ENCODE assay signal across 35 mouse cellular contexts in the genomic region with DNA sequence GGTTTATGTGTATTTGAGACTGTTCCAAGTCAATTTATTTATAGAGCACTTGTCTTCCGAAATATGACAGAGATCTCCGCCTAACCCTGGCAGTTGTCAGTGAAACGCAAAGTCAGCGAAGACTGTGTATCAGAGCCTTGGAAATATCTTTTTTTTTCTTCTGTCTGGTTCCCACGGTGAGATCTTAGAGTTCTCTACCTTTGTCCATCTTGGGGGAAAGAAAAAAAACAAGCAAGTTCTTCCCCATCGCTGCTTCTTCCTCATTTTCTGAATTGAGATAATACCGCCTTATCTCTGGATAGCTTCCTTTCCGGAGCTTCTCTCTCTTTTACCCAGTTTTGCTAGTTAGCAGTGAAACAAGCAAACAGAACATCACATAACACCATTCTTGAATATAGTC. TPM values are rescaled to one million over a fixed set of nuclear protein-coding genes. Genes with fewer than 3 reads are reported as not detected.
DNase-seq lines count a peak whose midpoint lies in the region; ATAC-seq and TF ChIP-seq lines count a peak whose summit lies in the region.
"Had no signal": no experiment of that assay in that cellular context is flagged by ENCODE, and none has a peak within 500 bp of the region (broad histone marks: within the 10 kb centered on the region; RNA-seq: fewer than 3 reads in every experiment).

No protein-coding gene starts in this region.

- H3K4me2 ChIP-seq in liver, embryonic 14.5 days (ENCODE audit: low read depth), result peak overlapping the region; percentile 42
- H3K4me2 ChIP-seq in liver, postnatal 0 days (ENCODE audit: low read depth, low read length), result peak overlapping the region; percentile 23; the same call in 1 of the 2 replicates
- H3K4me2 ChIP-seq in hindbrain, embryonic 11.5 days (replicated peaks; ENCODE audit: low read depth, low read length), result no peak overlapping the region
- H3K4me2 ChIP-seq: embryonic facial prominence, embryonic 13.5 days; forebrain, embryonic 13.5 days; heart, embryonic 11.5 days; hindbrain, embryonic 14.5 days had no signal

- 0 out of 2 replicates have a peak, but pooled peaks have one; percentile 1 for ATAC-seq in common myeloid progenitor, adult 5-6 weeks (replicated peaks; ENCODE audit: low read depth, poor library complexity, severe bottlenecking)
- ATAC-seq in liver, embryonic 14.5 days (ENCODE audit: insufficient read depth), result no peak
- ATAC-seq in liver, postnatal 0 days, result no peak
- ATAC-seq in hindbrain, embryonic 11.5 days (ENCODE audit: low FRiP score), result no peak
- ATAC-seq: forebrain, embryonic 13.5 days; forebrain, embryonic 16.5 days; hindbrain, postnatal 0 days; inflammation-experienced regulatory T-cells, adult 6 months; intestine, embryonic 16.5 days had no signal

- DNase-seq in MEL (ENCODE audit: low read depth, low spot score), result peak; percentile 87
- no peak for DNase-seq in liver, embryonic 14.5 days (ENCODE audit: low read depth in 3 of 3, low spot score in 3 of 3)
- DNase-seq in liver, postnatal 0 days, result no peak
- no peak for DNase-seq in hindbrain, embryonic 11.5 days (ENCODE audit: low spot score)
- no peak for DNase-seq in cerebellum, adult 9-11 months
- no peak for DNase-seq in retina, embryonic 14.5 days (ENCODE audit: low spot score)
- DNase-seq: adrenal gland, adult 2 months; adrenal gland, postnatal 14 days; cerebellum, adult 11-12 months; cerebellum, adult 8-10 months; cerebellum, postnatal 25 days; embryo, embryonic 11 days; gastrocnemius, postnatal 10 days; gastrocnemius, postnatal 36 days; heart, adult 2 months; heart, postnatal 36 days had no signal

- peak overlapping the region; percentile 92 for H3K27ac ChIP-seq in MEL (ENCODE audit: control insufficient read depth, low read depth, low read length)
- H3K27ac ChIP-seq in liver, embryonic 14.5 days, result no peak overlapping the region
- H3K27ac ChIP-seq in liver, postnatal 0 days (ENCODE audit: low read depth), result no peak overlapping the region
- H3K27ac ChIP-seq in hindbrain, embryonic 11.5 days (ENCODE audit: low read depth, low read length), result no peak overlapping the region
- H3K27ac ChIP-seq: embryonic facial prominence, embryonic 10.5 days; embryonic facial prominence, embryonic 13.5 days; forebrain, embryonic 10.5 days; forebrain, embryonic 13.5 days; hindbrain, embryonic 10.5 days had no signal

- peak overlapping the region; percentile 23 to 61 for H3K4me3 ChIP-seq in MEL (ENCODE audit: control insufficient read depth in 1 of 2, insufficient read depth in 1 of 2, low read depth in 2 of 2, low read length in 2 of 2)
- H3K4me3 ChIP-seq in liver, embryonic 14.5 days (ENCODE audit: insufficient read depth in 1 of 2, low read depth in 2 of 2, low read length in 2 of 2), result no peak overlapping the region
- no peak overlapping the region for H3K4me3 ChIP-seq in liver, postnatal 0 days (ENCODE audit: low read depth, low read length)
- H3K4me3 ChIP-seq in hindbrain, embryonic 11.5 days (ENCODE audit: low read depth, low read length), result no peak overlapping the region
- H3K4me3 ChIP-seq: embryonic facial prominence, embryonic 10.5 days; embryonic facial prominence, embryonic 13.5 days; forebrain, embryonic 13.5 days; heart, adult 2 months; hindbrain, embryonic 10.5 days had no signal

- H3K36me3 ChIP-seq in MEL (ENCODE audit: control insufficient read depth in 1 of 2, insufficient read depth in 2 of 2, low read length in 2 of 2), result peaks cover 3 to 21% of the 10 kb centered on the region in 2 experiments
- H3K36me3 ChIP-seq in liver, embryonic 14.5 days (replicated peaks; ENCODE audit: control insufficient read depth, insufficient read depth, low read depth), result peaks cover 7% of the 10 kb centered on the region
- H3K36me3 ChIP-seq in liver, postnatal 0 days (replicated peaks; ENCODE audit: insufficient read depth, low read length), result peaks cover 2% of the 10 kb centered on the region; the same call in 1 of the 2 replicates
- H3K36me3 ChIP-seq in hindbrain, embryonic 11.5 days (ENCODE audit: control insufficient read depth, insufficient read depth, low read length), result no peaks in the 10 kb centered on the region
- H3K36me3 ChIP-seq: embryonic facial prominence, embryonic 13.5 days had no signal

- peak overlapping the region; percentile 73 for H3K9ac ChIP-seq in MEL (ENCODE audit: control insufficient read depth, low read depth, low read length, poor library complexity, severe bottlenecking)
- 0 out of 2 replicates have a peak overlapping the region, but pooled peaks have one; percentile 5 for H3K9ac ChIP-seq in liver, embryonic 14.5 days (replicated peaks)
- H3K9ac ChIP-seq in liver, postnatal 0 days (replicated peaks), result no peak overlapping the region
- no peak overlapping the region for H3K9ac ChIP-seq in hindbrain, embryonic 11.5 days (ENCODE audit: low read depth, low read length)
- H3K9ac ChIP-seq: embryonic facial prominence, embryonic 13.5 days; forebrain, embryonic 13.5 days had no signal

- WGBS in liver, embryonic 14.5 days (ENCODE audit: insufficient replicate concordance), result 9% methylated on average over 8 of the region's 8 CpGs
- 32% methylated on average over 8 of the region's 8 CpGs for WGBS in liver, postnatal 0 days (ENCODE audit: insufficient replicate concordance)
- WGBS in hindbrain, embryonic 11.5 days, result 92% methylated on average over 8 of the region's 8 CpGs

- H3K27me3 ChIP-seq in MEL (ENCODE audit: control insufficient read depth in 1 of 2, insufficient read depth in 2 of 2, low read length in 2 of 2), result no peaks in the 10 kb centered on the region
- H3K27me3 ChIP-seq in liver, embryonic 14.5 days (ENCODE audit: control insufficient read depth, insufficient read depth, low read length), result no peaks in the 10 kb centered on the region
- H3K27me3 ChIP-seq in liver, postnatal 0 days (ENCODE audit: insufficient read depth, low read length), result no peaks in the 10 kb centered on the region
- no peaks in the 10 kb centered on the region for H3K27me3 ChIP-seq in hindbrain, embryonic 11.5 days (ENCODE audit: control insufficient read depth, insufficient read depth, low read length)
- H3K27me3 ChIP-seq: embryonic facial prominence, embryonic 13.5 days; forebrain, embryonic 13.5 days had no signal

- TF ChIP-seq CTCF in MEL (IDR thresholded peaks at IDR 0.05 in 2 of 3, conservative IDR thresholded peaks at IDR 0.05 in 1 of 3; ENCODE audit: control insufficient read depth in 1 of 3, insufficient read depth in 1 of 3, low read depth in 2 of 3, low read length in 3 of 3, poor library complexity in 1 of 3, severe bottlenecking in 1 of 3), result no peak
- no peak for TF ChIP-seq CTCF in liver, embryonic 14.5 days (IDR thresholded peaks at IDR 0.05; ENCODE audit: low read depth)
- TF ChIP-seq CTCF in liver, postnatal 0 days (IDR thresholded peaks at IDR 0.05; ENCODE audit: low read depth), result no peak

- peaks cover 23% of the 10 kb centered on the region for H3K79me2 ChIP-seq in MEL (ENCODE audit: control insufficient read depth, insufficient read depth, low read length, poor library complexity)

- peak; percentile 86 to 98 for TF ChIP-seq EP300 in MEL (IDR thresholded peaks at IDR 0.05; ENCODE audit: low read depth in 1 of 2, low read length in 2 of 2)
- no peak for TF ChIP-seq EP300 in liver, embryonic 14.5 days (IDR thresholded peaks at IDR 0.05; ENCODE audit: low read depth)
- no peak for TF ChIP-seq EP300 in liver, postnatal 0 days (IDR thresholded peaks at IDR 0.05; ENCODE audit: low read depth)

- no peak for TF ChIP-seq RAD21 in MEL (IDR thresholded peaks at IDR 0.05; ENCODE audit: low read depth, low read length)

- TF ChIP-seq POLR2A in MEL (IDR thresholded peaks at IDR 0.05; ENCODE audit: control insufficient read depth in 1 of 2, insufficient read depth in 1 of 2, low read depth in 1 of 2, low read length in 2 of 2, poor library complexity in 1 of 2), result no peak

- H3K9me3 ChIP-seq in MEL (replicated peaks; ENCODE audit: insufficient read depth, low read length), result no peaks in the 10 kb centered on the region
- H3K9me3 ChIP-seq in liver, embryonic 14.5 days (ENCODE audit: control insufficient read depth, low read length), result no peaks in the 10 kb centered on the region
- no peaks in the 10 kb centered on the region for H3K9me3 ChIP-seq in liver, postnatal 0 days (ENCODE audit: low read length)
- H3K9me3 ChIP-seq in hindbrain, embryonic 11.5 days (ENCODE audit: control insufficient read depth, low read length), result no peaks in the 10 kb centered on the region
- H3K9me3 ChIP-seq: embryonic facial prominence, embryonic 10.5 days; embryonic facial prominence, embryonic 13.5 days; forebrain, embryonic 10.5 days; forebrain, embryonic 13.5 days; hindbrain, embryonic 10.5 days had no signal

- H3K4me1 ChIP-seq in MEL (ENCODE audit: control insufficient read depth in 1 of 2, insufficient read depth in 2 of 2, low read length in 2 of 2), result peaks cover 12 to 25% of the 10 kb centered on the region in 2 experiments
- H3K4me1 ChIP-seq in liver, embryonic 14.5 days (replicated peaks; ENCODE audit: control insufficient read depth in 2 of 2, insufficient read depth in 2 of 2, low read length in 1 of 2), result peaks cover 21 to 23% of the 10 kb centered on the region in 2 experiments
- H3K4me1 ChIP-seq in liver, postnatal 0 days (ENCODE audit: insufficient read depth), result peaks cover 16% of the 10 kb centered on the region; the same call in 1 of the 2 replicates
- 0 out of 2 replicates have a peak, but pooled peaks cover 3% of the 10 kb centered on the region for H3K4me1 ChIP-seq in hindbrain, embryonic 11.5 days (replicated peaks; ENCODE audit: control insufficient read depth, insufficient read depth, low read length)

TF ChIP-seq in MEL, 35 proteins besides CTCF, POLR2A, EP300 and RAD21 (continues in another document):
- peak; percentile 57 for TF ChIP-seq TBP (IDR thresholded peaks at IDR 0.05; ENCODE audit: low read depth, low read length)

RNA-seq across cellular contexts. Expression of gene Calm2, which starts 2.1 kb away (rescaled TPM):
- total RNA-seq in MEL (2012; rRNA removed), result 208 and 253 TPM in 2 replicates
- polyA plus RNA-seq in MEL (2012; ENCODE audit: insufficient read depth in 1 of 2, insufficient read length in 2 of 2, low read depth in 1 of 2, low replicate concordance in 2 of 2, missing spikeins in 1 of 2), result 100 to 1,000 TPM; 126 to 321 TPM
- total RNA-seq in common myeloid progenitor, adult 5-6 weeks (2017), result 1,176 and 1,253 TPM in 2 replicates
- 112 and 195 TPM in 2 replicates for polyA plus RNA-seq in liver, embryonic 14.5 days (2012; rRNA removed)
- polyA plus RNA-seq in liver, embryonic 14.5 days (2014; fragmentation: Nextera tagmentation; extraction: Ambion mirVana), result 368 and 373 TPM in 2 replicates
- 397 and 413 TPM in 2 replicates for polyA plus RNA-seq in liver, postnatal 0 days (2015; fragmentation: Nextera tagmentation; extraction: Ambion mirVana)
- 1,591 and 1,601 TPM in 2 replicates for polyA plus RNA-seq in hindbrain, embryonic 11.5 days (2014; fragmentation: Nextera tagmentation; extraction: Ambion mirVana)

RNA-seq across cellular contexts. Expression of gene Stpg4, which starts 21.3 kb away (rescaled TPM):
- total RNA-seq in MEL (2012; rRNA removed), result not detected in 2 replicates
- polyA plus RNA-seq in MEL (2012; ENCODE audit: insufficient read depth in 1 of 2, insufficient read length in 2 of 2, low read depth in 1 of 2, low replicate concordance in 2 of 2, missing spikeins in 1 of 2), result not detected
- total RNA-seq in common myeloid progenitor, adult 5-6 weeks (2017), result not detected in 2 replicates
- polyA plus RNA-seq in liver, embryonic 14.5 days (2012; rRNA removed), result not detected in 2 replicates
- not detected in 2 replicates for polyA plus RNA-seq in liver, embryonic 14.5 days (2014; fragmentation: Nextera tagmentation; extraction: Ambion mirVana)
- polyA plus RNA-seq in liver, postnatal 0 days (2015; fragmentation: Nextera tagmentation; extraction: Ambion mirVana), result not detected in 2 replicates
- not detected in 2 replicates for polyA plus RNA-seq in hindbrain, embryonic 11.5 days (2014; fragmentation: Nextera tagmentation; extraction: Ambion mirVana)
- total RNA-seq: adrenal gland, adult 2 months; adrenal gland, postnatal 14 days; ES-E14; gastrocnemius, adult 18-20 months; gastrocnemius, postnatal 10 days; gastrocnemius, postnatal 36 days; granulocyte monocyte progenitor cell, adult 5-6 weeks; heart, adult 2 months; heart, postnatal 36 days had no signal
- polyA plus RNA-seq: adrenal gland, adult 2 months; brain, embryonic 14.5 days; cortical plate, adult 2 months; embryonic facial prominence, embryonic 10.5 days; embryonic facial prominence, embryonic 13.5 days; forebrain, embryonic 10.5 days; forebrain, embryonic 13.5 days; forebrain, embryonic 16.5 days; heart, embryonic 11.5 days; heart, embryonic 14.5 days; heart, postnatal 0 days; hindbrain, embryonic 10.5 days; hindbrain, embryonic 14.5 days; hindbrain, postnatal 0 days; intestine, embryonic 16.5 days had no signal

Comparison
In these comparisons a context has a peak if more than half of its experiments do, and no peak if none do; other contexts are left out.
1. H3K9ac ChIP-seq: peak in MEL (single experiment) and liver, embryonic 14.5 days (single experiment); none in liver, postnatal 0 days (single experiment) and hindbrain, embryonic 11.5 days (single experiment).
2. H3K4me3 ChIP-seq: peak in MEL (2 of 2); none in liver, embryonic 14.5 days (0 of 2), liver, postnatal 0 days (single experiment) and hindbrain, embryonic 11.5 days (single experiment).